Mouse (Mus musculus) gastrocnemius, adult 18-20 months (tissue): ENCODE measurements around the gene Rtn1. TPM values are rescaled to one million over a fixed set of nuclear protein-coding genes. Genes with fewer than 3 reads are reported as not detected.

Source experiments
- DNase-seq: peaks from one replicate; pipeline ENCODE4 v3.0.0; 2021; ENCODE audit warnings: low spot score
- long read RNA-seq, 2 experiments: library from polyadenylated mRNA; stranded (forward); transcript quantifications; one replicate each; pipeline ENCODE4 v2.0.0; 2021
- total RNA-seq, 2 experiments: library from RNA; stranded (reverse); gene quantifications; 2 replicates each; pipeline ENCODE4 v1.2.3; 2021

Gene Rtn1
- total RNA-seq = 1 to 10 TPM; 1.9 to 2.3 TPM
- long read RNA-seq, experiment 1, partial matches to known transcripts = 1 of 4 reads
- long read RNA-seq, experiment 1, other reads (novel, unspliced or antisense) = 0 of 4 reads
- long read RNA-seq, experiment 2, partial matches to known transcripts = 0 of 1 reads
- long read RNA-seq, experiment 2, other reads (novel, unspliced or antisense) = 0 of 1 reads

DNA sequence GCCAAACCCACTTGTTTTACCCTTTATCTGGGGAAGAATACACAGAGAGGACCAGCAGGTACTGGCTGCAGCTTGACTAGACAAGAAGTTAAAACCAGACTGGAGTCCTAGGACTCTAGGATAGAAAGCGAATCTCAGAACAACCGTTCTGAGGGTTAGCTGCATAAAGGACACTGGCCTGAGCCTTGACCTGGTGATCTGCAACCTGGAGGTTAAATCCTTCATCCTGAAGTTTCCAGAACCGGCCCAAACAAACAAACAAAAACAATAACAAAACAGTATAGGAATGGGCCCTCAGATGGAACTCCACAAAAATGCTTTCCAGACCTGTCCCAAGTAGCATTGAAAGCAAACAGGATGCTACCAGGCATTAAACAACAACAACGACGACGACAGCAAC, at the start of gene Rtn1:
Gene Rtn1 (minus strand): TSS at position 101 of the 400 bp plus-strand sequence.
- DNase-seq = no peak

DNA sequence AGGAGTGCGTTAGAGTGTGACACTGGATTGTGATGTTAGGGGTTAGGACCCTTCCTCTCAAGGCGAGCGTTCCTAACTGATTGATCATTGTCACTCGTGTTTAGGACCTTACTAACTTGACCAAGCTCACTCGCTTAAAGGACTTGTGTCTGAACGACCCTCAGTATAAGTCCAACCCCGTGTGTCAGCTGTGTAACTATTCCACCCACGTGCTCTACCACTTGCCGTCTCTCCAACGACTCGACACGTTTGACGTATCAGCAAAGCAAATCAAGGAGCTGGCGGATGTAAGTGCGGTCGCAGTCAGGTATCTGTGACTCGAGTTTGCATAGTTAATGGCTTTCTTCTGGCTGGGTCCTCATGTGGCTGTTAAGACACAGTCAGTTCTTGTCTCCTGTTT, 45.1 kb upstream of the Rtn1 start:
- no peak for DNase-seq

DNA sequence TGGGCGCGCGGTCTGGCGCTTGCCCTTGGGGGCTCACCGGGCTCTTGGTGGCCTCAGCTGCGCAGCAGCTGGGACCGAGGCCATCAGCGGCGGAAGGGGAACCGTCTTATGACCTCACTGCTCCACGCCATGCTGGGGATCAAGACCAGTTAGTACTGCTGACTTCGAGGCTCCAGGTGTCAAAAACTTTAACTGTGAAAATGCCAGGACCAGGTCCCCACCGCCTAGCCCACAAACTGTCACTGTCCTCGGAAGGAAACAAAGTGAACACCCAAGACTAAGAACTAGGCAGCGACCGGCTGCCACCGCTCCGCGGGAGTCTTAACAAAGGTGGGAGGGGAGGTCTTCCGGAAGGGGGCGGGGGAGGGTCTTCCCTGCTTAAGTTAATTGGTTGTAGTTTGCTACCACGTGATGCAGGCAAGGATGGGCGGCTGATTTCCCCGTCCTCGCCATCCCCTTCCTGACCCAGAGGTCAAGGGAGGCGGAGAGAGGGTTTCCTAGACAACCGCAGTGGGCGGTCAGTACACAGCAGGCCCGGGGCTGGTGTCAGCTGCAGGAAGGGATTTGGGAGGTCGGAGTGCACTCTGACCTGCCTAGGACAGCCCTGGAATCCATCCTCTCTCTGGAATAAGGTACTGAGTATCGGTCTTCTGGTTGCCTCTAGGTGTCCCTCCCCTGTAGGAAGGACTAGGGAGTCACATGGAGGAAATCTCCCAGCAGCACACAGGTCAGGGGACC, 33.2 kb upstream of the Rtn1 start, which contains the start of gene Lrrc9:
Gene Lrrc9 (plus strand): TSS at position 28 of the 738 bp plus-strand sequence.
- DNase-seq = peak; percentile 62

DNA sequence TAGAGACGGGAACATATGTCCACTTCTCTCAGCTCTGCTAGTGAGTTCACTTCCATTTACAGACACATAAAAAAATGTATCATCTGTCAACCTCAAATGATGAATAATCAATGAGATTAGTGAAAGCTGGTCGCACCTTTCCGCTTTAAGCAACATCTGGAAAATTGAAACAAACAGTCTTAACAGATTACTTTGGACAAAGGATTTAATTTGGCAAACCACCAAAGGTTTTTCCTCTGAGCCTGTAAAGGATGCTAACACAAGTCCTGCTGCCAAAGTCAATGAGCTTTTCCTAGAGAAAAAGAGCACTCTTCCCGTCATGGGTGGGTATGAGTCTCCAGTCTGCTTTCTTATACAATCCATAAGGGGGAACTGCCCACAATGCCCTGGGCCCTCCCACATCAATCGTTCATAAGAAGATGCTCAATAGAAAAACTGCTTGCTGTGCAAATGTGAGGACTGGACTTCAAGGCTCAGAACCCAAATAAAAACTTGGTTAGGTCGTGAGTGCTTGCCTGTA, 30.2 kb upstream of the Rtn1 start:
- no peak for DNase-seq

DNA sequence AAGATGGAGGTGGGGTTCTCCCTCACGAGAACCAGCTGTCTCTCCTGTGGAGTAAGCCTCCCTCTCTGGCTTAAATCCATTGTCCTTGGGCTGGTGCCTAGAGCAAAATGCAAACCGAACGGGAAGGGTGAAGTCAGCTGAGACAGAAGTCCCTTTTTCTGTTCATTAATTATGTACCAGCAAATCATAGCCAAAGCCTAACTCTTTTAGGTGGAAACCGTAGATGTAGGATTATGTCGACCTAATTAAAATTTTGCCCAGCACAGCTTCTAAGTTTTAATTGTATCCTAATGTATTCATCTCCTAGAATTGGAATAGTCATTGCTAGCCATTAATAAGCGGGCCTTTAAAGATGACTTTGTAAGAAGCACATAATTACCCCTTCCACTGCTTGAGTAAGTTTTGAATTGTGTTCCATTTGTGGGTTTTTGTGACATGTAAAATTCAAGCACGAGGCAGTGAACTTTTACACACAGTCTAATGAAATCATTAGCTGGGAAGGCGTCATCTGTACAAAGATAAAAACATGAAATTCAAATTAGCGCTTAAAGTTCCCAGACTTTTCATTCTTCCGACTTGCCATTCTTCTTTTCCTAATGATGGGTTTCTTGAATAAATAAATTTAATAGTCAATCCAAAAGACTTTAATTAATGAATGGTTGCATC, 29.0 kb upstream of the Rtn1 start:
- DNase-seq = no peak

DNA sequence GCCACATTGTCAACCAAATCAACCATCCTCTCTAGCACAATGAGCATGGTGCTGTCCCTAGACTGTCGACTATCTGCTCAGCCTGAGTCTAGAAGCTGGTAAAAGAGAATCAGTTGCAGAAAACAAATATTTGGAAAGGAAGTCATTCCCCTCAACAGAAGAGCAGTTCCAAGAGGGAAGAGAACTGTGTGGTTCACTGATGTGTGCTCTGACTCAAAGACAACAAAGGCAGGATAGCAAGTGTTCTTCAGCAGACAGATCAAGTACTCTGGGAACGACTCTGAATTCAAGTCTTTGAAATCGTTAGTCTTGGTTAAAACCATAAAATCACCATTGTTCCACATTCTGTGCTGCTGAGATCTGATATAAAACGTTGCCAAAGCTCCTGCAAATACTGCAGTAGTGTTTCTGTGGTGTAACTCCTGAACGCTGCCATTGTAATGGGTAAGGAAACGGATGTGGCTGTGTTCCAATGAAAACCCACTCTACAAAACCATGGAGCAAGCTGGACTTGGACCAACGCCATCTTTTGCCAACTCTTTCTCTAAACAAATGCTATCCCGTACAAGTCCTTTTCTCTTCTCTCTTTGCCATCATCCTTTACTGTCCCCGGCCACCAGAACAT, 24.5 kb upstream of the Rtn1 start:
- no peak for DNase-seq

DNA sequence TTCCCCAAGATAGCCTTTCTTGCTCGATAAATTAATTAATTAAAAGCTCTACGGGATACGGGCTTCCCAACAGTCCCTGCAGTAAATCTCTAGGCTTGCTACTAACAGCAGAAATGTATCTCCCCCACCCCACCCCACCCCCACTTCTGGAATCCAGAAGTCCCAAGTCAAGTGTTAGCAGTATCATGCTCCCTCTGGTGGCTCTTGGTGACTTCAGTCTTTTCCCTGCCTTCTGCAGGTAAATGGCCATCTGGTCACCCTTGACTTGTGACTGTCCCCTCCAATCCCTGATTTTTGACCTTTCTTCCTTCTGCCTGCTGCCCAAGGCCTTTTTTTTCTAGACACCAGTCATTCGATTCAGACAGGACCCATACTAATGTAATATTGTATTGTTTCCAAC, 23.4 kb upstream of the Rtn1 start:
- DNase-seq = no peak

DNA sequence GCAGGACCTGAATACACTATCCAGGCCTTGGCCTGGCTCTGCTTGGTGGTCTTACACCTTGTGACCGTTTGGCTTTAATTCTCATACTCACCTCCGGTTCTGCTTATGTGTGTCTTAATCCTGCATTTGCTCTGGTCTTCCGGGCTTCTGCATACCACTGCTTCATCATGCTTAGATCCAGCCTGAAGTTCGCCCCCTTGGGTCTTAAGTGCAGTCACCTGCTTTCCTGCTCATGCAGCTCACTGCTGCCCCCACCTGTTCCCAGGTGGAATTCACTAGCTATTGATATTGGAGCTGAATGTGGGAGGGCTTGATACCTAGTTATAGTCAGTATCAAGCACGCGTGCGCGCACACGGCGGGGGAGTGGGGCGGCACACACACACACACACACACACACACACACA, 18.9 kb upstream of the Rtn1 start:
- DNase-seq = peak; percentile 43

DNA sequence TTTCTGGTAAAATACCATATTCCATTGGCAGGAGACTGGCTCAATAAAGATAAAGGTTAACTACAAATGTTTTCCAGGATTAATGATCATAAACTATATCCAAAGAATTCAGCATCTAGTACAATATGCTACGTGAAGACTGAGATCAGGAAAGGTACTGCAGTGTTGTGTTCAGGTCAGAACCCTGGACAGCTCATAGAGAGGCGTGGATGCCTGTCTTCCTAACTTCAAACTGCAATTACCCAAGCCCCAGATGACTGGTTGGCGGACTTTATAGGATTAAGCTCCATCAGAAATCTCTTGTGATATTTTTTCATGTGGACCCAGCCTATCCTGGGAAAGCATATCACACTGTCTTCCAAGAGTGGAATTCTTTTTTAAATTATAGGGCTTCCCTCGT, 13.8 kb upstream of the Rtn1 start:
- DNase-seq = no peak

DNA sequence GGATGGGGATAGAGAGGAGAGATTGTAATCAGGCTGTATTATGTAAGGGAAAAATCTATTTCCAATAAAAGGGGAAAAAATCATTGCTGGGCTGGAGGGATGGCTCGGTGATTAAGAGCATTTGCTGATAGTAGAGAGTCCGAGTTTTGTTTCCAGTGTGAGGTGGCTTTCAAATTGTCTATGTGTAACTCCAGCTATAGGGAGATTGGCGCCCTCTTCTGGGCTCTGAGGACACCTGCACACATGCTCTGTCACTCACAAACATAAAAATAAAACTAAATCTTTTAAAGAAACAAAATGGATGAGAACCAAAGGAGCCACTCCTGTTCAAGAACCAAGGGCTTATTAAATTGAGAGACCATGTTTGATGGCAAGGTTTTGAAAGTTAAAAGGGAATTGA, 8.9 kb upstream of the Rtn1 start:
- DNase-seq = peak; percentile 5

DNA sequence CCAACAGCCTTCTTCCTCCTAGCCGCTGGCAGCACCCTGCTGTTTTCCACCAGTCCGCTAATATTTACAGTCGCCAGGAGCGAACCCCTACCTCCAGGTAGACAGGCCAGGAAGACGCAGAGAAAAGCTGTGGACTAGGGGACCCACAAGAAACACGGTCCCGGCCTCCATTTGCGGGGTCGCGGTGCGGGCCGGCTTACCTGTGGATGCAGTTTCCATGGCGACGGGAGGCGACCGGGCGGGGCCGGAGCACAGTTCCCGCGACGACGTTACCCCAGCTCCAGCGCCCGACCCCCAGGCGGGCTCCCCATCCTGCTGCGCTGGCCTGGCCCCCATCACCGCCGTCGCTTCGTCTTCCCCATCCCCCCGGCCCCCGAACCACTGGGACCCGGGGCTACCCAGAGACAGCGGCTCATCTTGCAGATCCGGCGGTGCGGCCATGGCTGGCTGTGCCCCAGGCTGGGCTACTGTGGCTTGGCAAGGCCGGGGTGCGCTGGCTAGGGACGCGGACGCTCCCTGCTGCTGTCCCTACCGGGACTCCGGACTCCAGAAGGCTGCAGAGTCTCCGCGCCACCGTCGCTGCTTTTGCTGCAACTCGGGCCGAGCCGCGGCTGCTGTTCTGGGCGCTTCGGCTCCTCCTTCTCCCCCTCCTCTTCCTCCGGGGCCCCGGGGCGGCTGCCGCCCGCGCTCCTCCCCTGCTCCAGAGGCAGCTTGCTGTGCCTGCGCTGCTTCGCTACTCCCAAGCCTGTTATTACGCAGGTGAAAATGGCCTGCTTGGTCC, 553 bp downstream of the Rtn1 start:
- DNase-seq = peak; percentile 42

DNA sequence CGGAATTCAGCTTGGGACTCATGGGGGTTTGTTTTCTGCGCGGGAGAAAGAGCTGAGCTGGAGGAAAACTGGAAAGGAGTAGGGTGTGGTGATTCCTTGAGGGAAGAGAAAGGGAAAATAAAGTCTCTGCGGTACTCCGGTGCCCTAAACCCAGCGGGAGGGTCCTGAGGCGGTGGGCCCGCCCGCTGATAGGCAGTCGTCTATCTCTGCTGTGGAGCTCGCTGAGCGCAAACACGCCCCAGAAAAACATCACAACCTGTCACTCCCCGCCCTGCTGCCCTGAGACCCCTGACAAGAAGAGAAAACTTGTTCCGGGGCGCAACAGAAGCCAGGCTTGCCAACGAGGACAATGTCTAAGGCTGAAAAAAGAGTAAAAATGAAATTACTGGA, 1.1 kb downstream of the Rtn1 start:
- no peak for DNase-seq

DNA sequence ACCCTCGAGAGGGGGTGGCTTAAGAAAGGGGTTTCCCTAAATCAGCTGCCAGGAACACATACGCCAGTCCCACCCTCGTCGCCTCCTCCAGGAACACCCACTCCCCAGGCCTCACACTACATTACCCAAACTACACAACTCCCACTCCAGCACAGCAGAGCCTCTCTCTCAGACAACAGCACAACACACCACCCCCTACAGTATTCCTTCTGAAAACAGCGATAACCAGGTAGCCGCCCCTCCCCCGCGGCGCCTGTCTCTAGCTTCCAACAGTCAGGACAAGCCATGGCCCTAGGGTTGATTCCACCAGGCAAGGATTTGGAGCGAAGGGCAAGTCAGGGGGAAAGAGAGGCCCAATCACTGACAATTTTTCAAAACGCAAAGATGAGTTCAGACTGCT, 1.7 kb downstream of the Rtn1 start:
- no peak for DNase-seq

DNA sequence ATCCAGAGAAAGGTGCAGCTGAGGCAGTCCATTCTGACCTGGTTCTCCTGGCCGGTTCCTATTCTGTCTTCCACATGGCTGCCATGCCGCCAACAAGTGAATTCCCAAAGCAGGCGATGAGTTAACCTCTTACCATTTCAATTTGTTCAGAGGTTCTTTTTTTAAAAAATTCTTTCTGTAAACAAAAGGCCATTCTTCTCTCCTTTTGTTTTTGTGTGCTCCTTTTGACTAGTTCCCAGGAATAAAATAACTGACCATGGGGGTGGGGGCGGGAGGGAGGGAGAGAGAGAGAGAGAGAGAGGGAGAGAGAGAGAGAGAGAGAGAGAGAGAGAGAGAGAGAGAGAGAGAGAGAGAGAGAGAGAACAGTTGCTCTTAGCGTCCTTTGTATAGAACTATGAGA, 3.8 kb downstream of the Rtn1 start:
- DNase-seq = no peak

DNA sequence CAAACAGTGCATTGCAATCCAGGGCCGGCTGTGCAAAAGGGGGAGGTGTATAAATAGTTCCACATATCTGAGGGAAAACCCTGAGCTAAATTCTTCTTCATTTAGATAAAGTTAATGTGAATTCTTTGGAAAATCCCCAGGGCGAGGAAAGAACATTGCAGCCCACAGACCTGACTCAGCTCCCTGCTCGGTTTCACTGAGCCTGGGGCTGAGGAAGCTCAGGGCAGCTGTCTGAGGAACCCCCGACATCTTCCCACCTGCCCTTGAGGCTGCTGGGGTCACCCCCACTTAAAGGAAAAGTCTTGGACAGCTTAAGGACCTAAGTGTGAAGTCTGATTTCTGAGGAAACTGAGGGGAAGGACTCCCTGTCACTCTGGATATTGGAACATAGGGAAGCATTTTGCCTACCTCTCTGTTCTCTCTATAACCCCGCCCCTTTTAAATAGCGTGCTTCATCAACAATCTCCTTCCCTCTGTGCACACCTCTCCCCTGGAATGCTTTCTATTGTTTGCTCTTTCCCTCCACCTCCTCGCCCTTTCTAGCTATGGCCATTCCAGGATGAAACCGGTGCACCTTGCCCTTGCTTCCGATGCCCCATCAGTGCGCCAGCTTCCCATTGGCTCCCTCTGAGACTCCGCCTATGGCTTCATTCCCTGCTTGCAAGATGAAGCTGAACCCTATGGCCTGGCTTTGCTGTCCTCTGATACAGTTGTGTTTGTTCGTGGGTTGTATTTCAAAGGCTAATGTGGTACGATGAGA, 15.6 kb downstream of the Rtn1 start:
- no peak for DNase-seq

DNA sequence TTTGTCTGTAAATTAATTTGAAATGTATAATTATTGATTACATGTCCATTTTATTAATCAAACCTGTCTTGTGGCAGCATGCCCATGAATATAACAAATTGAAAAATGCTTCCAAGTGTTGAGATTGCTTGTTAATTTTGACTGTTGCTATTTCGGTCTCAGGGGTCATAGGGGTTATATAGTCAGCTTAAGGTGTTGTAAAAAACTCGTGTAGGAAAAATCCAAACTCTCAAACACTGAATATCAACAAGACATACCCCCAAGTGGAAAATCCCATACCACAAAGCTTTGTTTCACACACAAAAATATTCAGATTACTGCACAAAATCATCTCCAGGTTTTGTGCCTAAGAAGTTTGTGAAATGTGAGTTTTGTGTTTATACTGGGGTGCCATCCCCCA, 18.5 kb downstream of the Rtn1 start:
- no peak for DNase-seq

DNA sequence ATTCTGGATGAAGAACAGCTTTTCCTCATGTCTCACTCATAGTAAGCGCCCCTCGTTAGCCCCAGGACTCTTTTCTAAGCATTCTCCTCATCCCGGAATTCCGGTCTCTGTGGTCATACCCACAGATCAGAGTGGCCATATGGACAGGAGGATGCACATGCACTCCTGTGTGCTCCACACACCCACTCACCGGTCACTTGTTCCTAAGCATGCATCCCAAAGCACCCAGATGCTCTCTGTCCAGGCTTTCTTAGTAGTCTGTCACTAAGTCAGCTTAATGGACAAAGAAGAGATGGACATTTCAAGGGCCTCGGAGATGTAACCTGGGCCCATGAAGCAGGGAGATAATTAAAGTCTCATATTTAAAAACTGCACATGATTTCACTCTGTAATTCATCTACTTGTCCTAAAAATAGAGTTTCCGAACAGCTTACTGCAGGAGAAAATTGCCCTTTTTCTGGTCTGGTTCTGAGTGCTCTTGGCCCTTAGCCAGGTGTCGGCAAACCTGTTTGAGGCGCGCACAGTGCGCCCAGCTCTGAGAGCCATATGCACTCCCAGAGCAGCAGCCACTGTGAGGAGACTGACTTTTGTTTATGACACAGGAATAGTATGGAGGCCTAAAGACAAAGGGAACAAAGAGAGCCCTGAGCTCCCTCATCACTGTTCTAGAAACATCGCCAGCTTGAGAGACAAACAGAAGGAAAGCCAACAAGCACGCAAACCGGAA, 19.3 kb downstream of the Rtn1 start:
- no peak for DNase-seq

DNA sequence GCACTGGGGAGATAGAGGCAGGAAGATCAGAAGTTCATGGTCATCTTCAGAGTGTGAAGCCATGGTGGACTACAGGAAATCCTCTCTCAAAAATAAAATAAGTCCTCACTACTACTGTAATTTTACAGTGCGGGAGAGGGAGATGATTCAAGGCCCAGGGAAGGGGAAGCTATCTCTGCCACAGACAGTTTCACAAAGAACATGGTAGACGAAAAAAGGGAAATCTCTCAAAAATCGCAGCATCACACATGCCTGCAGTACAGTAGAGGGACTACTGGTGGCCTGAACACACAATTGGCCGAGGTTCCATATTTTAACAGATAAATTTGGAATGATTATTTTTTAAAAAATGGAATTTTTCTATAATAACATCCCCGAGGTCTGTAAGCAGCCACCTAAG, 20.0 kb downstream of the Rtn1 start:
- DNase-seq = no peak

DNA sequence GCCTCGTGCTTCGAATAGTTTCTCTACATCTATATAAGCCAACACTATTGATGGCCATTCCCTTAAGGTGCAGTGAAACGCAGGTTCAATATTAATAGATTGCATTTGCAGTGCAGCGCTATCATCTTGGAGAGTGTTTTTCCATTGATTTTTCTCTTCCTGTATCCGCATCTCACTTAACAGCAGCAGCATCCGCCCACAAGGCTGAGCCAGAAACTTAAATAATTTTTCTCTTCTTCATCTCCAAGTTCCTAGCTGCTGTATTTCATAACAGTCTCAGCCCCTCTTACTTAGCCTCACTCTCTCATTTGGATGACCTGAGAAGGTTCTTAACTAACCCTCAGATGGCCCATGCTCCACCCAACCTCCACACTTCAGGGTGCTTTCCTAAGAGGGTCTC, 20.7 kb downstream of the Rtn1 start:
- DNase-seq = no peak

DNA sequence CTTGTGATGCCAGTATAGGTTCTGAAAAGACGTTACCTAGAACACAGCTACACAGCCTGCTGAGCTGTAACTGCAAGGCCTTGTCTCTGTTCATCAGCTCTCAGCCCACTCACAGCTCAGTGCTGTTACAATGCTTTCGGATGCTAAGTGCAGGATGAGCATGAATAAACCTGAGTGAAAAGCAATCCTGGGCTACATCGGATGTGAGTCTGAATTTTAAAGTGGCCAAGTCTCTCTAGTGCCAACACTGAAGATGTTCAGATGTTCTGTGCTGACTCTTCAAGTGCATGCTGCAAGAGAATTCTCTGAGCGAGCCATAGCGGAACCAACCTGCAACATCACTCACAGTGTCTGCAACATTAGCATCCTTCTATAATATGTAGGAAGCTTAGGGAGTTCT, 32.5 kb downstream of the Rtn1 start:
- DNase-seq = no peak
